Mouse (Mus musculus): Measurements from ENCODE around the gene Cd55. TPM values are rescaled to one million over a fixed set of nuclear protein-coding genes. Genes with fewer than 3 reads are reported as not detected.

Cd55 gene
- 2.0 and 2.6 TPM in 2 replicates for polyA plus RNA-seq (2015; fragmentation: Nextera tagmentation; extraction: Ambion mirVana)

- ATAC-seq = peak; percentile 96
- H3K36me3 ChIP-seq (ENCODE audit: poor library complexity, severe bottlenecking) = no peaks in the 10 kb centered on the region
- no peak within 1 kb of the TSS for H3K27ac ChIP-seq
- H3K27me3 ChIP-seq = no peaks in the 10 kb centered on the region
- H3K4me1 ChIP-seq = 0 out of 2 replicates have a peak, but pooled peaks cover 5% of the 10 kb centered on the region
- no peaks in the 10 kb centered on the region for H3K9me3 ChIP-seq (replicated peaks)
- peak within 1 kb of the TSS; percentile 66 for H3K4me3 ChIP-seq
- peak within 1 kb of the TSS; percentile 87 for H3K4me2 ChIP-seq
- under 1% methylated on average over 43 of the region's 45 CpGs for WGBS
- H3K9ac ChIP-seq = peak within 1 kb of the TSS; percentile 71
Measured at GRCm38 (mm10) chr1:130462084-130462861, at the start of gene Cd55. Gene Cd55 (minus strand): TSS chr1:130462744.

GRCm38 (mm10) chr1:130511823-130512370 is 49.4 kb upstream of the Cd55 start:
- Histone ChIP-seq H3K4me2 (no peak overlapping the region), H3K9ac (no peak overlapping the region), H3K27me3 (no peaks in the 10 kb centered on the region), H3K9me3 (replicated peaks) (no peaks in the 10 kb centered on the region), H3K36me3 (ENCODE audit: poor library complexity, severe bottlenecking) (no peaks in the 10 kb centered on the region), H3K4me3 (no peak overlapping the region), H3K4me1 (no peaks in the 10 kb centered on the region), H3K27ac (no peak overlapping the region)
- ATAC-seq = no peak
- 93% methylated on average over 3 of the region's 3 CpGs for WGBS

- Histone ChIP-seq H3K4me3 (no peak overlapping the region), H3K27me3 (no peaks in the 10 kb centered on the region), H3K36me3 (ENCODE audit: poor library complexity, severe bottlenecking) (no peaks in the 10 kb centered on the region), H3K4me2 (no peak overlapping the region), H3K9ac (no peak overlapping the region), H3K27ac (no peak overlapping the region), H3K4me1 (no peaks in the 10 kb centered on the region), H3K9me3 (replicated peaks) (no peaks in the 10 kb centered on the region)
- 47% methylated on average over 2 of the region's 2 CpGs for WGBS
- ATAC-seq = no peak
Measured at GRCm38 (mm10) chr1:130508957-130509350, 46.4 kb upstream of the Cd55 start.

DNA sequence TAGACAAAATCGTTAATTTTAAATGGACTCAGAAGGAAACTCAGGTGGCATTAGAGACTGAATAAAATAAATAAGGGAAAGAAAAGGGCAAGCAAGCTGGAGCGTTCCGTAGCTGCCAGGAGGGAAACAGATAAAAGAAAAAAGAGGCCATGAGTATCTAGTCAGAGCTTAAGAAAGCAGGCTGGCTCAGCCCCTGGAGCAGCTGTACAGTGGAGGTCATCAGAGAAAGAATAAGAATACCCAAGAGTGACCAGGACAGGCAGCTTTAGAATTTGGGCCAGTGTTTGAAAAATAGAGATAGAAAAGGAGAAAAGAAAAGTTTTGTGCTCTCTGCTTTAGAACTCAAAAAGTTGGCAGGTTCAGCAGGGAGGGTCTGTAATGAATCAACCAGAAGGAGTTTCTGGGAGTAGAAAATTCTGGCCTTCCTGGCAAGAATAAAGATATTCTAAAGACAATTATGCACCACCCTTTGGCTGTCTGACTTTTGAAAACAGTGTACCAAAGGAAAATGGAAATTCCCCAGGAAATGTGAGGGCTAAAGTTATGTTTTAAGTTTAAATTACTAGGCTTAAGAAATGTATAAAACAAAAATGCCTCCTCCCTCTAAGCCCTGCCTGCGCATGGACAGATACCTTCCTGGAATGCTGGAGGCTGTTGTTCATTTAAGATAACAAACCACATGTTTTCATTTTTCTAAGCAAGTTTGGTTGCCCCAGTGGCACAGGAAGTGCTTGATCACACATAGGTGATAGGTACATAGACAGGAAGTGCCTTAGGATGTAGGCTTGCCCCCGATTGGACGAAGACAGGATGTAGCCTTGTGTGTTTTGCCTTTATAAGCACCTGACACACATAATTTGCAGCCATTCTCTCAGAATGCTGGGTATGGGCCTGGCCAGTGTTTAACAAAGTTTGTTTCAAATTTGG is 45.7 kb upstream of the Cd55 start:
- no peak for ATAC-seq
- no peaks in the 10 kb centered on the region for H3K27me3 ChIP-seq
- WGBS = 59% methylated on average over 6 of the region's 6 CpGs
- no peak overlapping the region for H3K4me2 ChIP-seq
- H3K4me1 ChIP-seq = no peaks in the 10 kb centered on the region
- no peak overlapping the region for H3K27ac ChIP-seq
- no peak overlapping the region for H3K9ac ChIP-seq
- no peaks in the 10 kb centered on the region for H3K36me3 ChIP-seq (ENCODE audit: poor library complexity, severe bottlenecking)
- no peaks in the 10 kb centered on the region for H3K9me3 ChIP-seq (replicated peaks)
- H3K4me3 ChIP-seq = no peak overlapping the region

DNA sequence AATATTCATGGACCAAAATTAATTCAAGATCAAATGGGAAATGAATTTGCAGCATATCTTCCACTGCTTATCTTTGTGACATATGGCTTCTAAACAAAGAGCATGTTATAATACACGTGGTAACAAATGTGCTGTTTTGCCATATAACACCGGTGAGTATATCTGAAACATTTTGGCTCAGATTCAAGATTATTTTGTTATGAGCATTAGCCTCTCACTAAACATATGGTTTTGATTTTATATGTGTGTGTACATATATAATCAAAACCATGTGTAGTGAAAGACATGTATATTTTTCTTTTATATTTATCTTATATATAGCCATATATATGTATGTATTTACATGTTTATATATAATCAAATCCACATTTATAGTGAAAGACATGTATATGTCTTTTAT is 44.9 kb upstream of the Cd55 start:
- H3K4me2 ChIP-seq = no peak overlapping the region
- H3K9ac ChIP-seq = no peak overlapping the region
- H3K4me3 ChIP-seq = no peak overlapping the region
- WGBS = 78% methylated on average over 2 of the region's 2 CpGs
- H3K4me1 ChIP-seq = no peaks in the 10 kb centered on the region
- no peaks in the 10 kb centered on the region for H3K27me3 ChIP-seq
- no peaks in the 10 kb centered on the region for H3K36me3 ChIP-seq (ENCODE audit: poor library complexity, severe bottlenecking)
- H3K27ac ChIP-seq = no peak overlapping the region
- H3K9me3 ChIP-seq (replicated peaks) = no peaks in the 10 kb centered on the region
- no peak for ATAC-seq

DNA sequence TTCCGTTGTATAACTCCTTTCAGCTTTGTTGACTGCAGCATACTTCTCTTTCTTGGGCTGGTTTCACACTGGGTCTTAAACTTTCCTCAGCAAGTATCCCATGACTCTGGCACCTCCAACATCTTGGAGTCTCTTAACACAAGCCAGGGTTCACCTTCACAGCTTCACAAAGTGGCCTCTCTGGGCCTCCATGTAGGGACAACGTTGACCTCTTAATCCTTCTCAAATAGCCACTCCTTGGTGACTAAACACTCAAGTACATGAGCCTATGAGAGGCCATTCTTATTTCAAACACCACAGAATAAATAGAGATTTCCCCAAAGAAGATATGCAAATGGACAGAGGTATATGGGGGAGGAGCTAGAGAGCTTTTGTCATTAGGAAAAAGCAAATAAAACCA is 37.4 kb upstream of the Cd55 start:
- no peak overlapping the region for H3K9ac ChIP-seq
- no peak overlapping the region for H3K4me2 ChIP-seq
- no peaks in the 10 kb centered on the region for H3K9me3 ChIP-seq (replicated peaks)
- H3K4me1 ChIP-seq = no peaks in the 10 kb centered on the region
- H3K27me3 ChIP-seq = no peaks in the 10 kb centered on the region
- no peaks in the 10 kb centered on the region for H3K36me3 ChIP-seq (ENCODE audit: poor library complexity, severe bottlenecking)
- no peak for ATAC-seq
- 77% methylated on average over 2 of the region's 2 CpGs for WGBS
- H3K27ac ChIP-seq = no peak overlapping the region
- no peak overlapping the region for H3K4me3 ChIP-seq

GRCm38 (mm10) chr1:130498331-130498730 is 35.8 kb upstream of the Cd55 start:
- no peak overlapping the region for H3K9ac ChIP-seq
- ATAC-seq = no peak
- no peak overlapping the region for H3K4me3 ChIP-seq
- no peaks in the 10 kb centered on the region for H3K27me3 ChIP-seq
- no peaks in the 10 kb centered on the region for H3K9me3 ChIP-seq (replicated peaks)
- no peaks in the 10 kb centered on the region for H3K36me3 ChIP-seq (ENCODE audit: poor library complexity, severe bottlenecking)
- H3K4me2 ChIP-seq = no peak overlapping the region
- no peak overlapping the region for H3K27ac ChIP-seq
- no peaks in the 10 kb centered on the region for H3K4me1 ChIP-seq

GRCm38 (mm10) chr1:130486816-130487545 is 24.4 kb upstream of the Cd55 start:
- 87% methylated on average over 10 of the region's 10 CpGs for WGBS

DNA sequence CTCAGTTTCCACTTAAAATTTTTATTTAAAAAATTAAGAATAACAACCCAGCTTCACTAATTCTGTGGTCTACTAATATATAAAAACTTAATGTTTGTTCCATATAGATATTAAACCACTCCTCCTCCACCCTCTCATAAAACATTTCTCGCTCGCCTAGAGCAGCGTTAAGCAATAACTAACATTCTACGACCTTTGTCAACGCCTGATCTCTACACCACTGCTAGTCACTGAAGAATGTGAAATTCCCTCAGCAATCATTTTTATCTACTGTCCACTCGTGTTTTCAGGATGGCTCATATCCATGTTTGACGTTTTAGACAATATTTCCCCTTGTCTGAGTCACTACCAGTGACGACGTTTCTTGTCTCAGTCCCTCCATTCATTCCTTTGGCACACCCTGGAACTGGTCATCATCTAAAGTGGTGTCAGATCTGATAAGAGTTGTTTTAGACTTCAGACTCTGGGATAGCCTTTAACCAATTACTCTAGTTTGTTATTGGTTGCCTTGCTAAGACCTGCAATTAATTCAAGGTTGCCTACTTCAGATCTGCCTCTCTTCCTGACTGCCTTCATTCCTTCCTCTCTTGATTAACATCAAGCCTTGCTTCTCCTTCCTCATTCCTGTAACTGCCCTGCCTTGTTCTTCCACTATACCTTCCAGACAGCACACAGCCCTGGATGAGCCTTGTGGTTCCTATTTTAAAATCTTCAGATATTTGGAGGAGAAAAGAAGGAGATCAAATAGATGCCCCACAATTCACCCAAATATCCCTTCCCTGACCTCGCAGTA is 23.5 kb upstream of the Cd55 start:
- no peak overlapping the region for H3K4me2 ChIP-seq
- WGBS = 89% methylated on average over 10 of the region's 10 CpGs
- no peak overlapping the region for H3K4me3 ChIP-seq
- H3K9ac ChIP-seq = no peak overlapping the region
- no peak overlapping the region for H3K27ac ChIP-seq
- H3K9me3 ChIP-seq (replicated peaks) = no peaks in the 10 kb centered on the region
- H3K4me1 ChIP-seq = no peaks in the 10 kb centered on the region
- H3K36me3 ChIP-seq (ENCODE audit: poor library complexity, severe bottlenecking) = no peaks in the 10 kb centered on the region
- ATAC-seq = no peak
- H3K27me3 ChIP-seq = no peaks in the 10 kb centered on the region

More at GRCm38 (mm10) chr1:130486816-130487545, 24.4 kb upstream of the Cd55 start:
- no peaks in the 10 kb centered on the region for H3K4me1 ChIP-seq
- H3K9me3 ChIP-seq (replicated peaks) = no peaks in the 10 kb centered on the region
- H3K9ac ChIP-seq = no peak overlapping the region
- H3K4me2 ChIP-seq = no peak overlapping the region
- H3K4me3 ChIP-seq = no peak overlapping the region
- no peak for ATAC-seq
- H3K27me3 ChIP-seq = no peaks in the 10 kb centered on the region
- no peaks in the 10 kb centered on the region for H3K36me3 ChIP-seq (ENCODE audit: poor library complexity, severe bottlenecking)
- no peak overlapping the region for H3K27ac ChIP-seq

- no peaks in the 10 kb centered on the region for H3K36me3 ChIP-seq (ENCODE audit: poor library complexity, severe bottlenecking)
- no peak overlapping the region for H3K4me3 ChIP-seq
- no peak overlapping the region for H3K4me2 ChIP-seq
- WGBS = 75% methylated on average over 2 of the region's 2 CpGs
- H3K27ac ChIP-seq = no peak overlapping the region
- H3K9me3 ChIP-seq (replicated peaks) = no peaks in the 10 kb centered on the region
- H3K27me3 ChIP-seq = no peaks in the 10 kb centered on the region
- H3K9ac ChIP-seq = no peak overlapping the region
- H3K4me1 ChIP-seq = no peaks in the 10 kb centered on the region
- no peak for ATAC-seq
Measured at GRCm38 (mm10) chr1:130485376-130485775, 22.8 kb upstream of the Cd55 start.

- ATAC-seq = no peak
- H3K4me3 ChIP-seq = no peak overlapping the region
- H3K27ac ChIP-seq = no peak overlapping the region
- WGBS = 93% methylated on average over 6 of the region's 6 CpGs
- H3K9ac ChIP-seq = no peak overlapping the region
- no peaks in the 10 kb centered on the region for H3K36me3 ChIP-seq (ENCODE audit: poor library complexity, severe bottlenecking)
- H3K4me2 ChIP-seq = no peak overlapping the region
- H3K9me3 ChIP-seq (replicated peaks) = no peaks in the 10 kb centered on the region
- H3K4me1 ChIP-seq = no peaks in the 10 kb centered on the region
- H3K27me3 ChIP-seq = no peaks in the 10 kb centered on the region
Measured at GRCm38 (mm10) chr1:130474936-130475335, 12.4 kb upstream of the Cd55 start.

Data from forebrain, embryonic 13.5 days (tissue).